Comparison of ENCODE assay signal across 22 mouse cellular contexts in the genomic region with DNA sequence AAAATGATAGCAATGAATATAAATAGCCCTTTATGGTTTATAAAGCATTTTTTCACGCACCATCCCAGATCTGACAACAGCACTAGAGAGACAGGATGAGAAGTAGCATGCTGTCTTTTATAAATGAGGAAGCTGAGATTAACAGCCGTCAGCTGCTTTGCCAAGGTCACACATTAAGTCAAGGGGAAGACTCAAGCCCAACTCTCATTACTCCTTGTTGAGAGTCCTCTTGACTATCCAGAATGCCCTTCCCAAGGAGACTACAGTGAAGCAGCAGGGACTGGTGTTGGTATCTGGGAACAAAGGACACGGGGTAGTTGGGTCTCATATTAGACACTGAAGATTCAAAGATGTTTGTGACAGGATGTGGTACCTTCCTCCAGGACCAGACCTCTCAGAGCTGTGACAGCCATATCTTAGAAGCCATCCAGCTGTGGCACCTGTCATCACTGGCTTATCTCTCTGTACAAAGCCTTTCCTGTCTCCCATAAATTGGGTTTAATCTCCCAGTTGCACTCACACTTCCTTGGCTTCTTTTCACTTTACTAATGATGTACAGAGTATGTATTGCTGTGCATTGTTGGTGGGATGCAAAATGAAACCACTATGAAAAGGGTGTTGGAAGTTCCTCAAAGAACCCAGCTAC.
DNase-seq lines count a peak whose midpoint lies in the region; ATAC-seq and TF ChIP-seq lines count a peak whose summit lies in the region.
"Had no signal": no experiment of that assay in that cellular context is flagged by ENCODE, and none has a peak within 500 bp of the region (broad histone marks: within the 10 kb centered on the region; RNA-seq: fewer than 3 reads in every experiment).

No protein-coding gene starts in this region.

- H3K9ac ChIP-seq in heart, embryonic 14.5 days (ENCODE audit: low read length): no peak overlapping the region
- no peak overlapping the region for H3K9ac ChIP-seq in MEL (ENCODE audit: control insufficient read depth, low read depth, low read length, poor library complexity, severe bottlenecking)
- no peak overlapping the region for H3K9ac ChIP-seq in intestine, embryonic 15.5 days
- H3K9ac ChIP-seq: embryonic facial prominence, embryonic 12.5 days; forebrain, embryonic 12.5 days; hindbrain, embryonic 15.5 days; neural tube, embryonic 15.5 days had no signal

- 0 out of 2 replicates have a peak, but pooled peaks cover 3% of the 10 kb centered on the region for H3K36me3 ChIP-seq in heart, embryonic 14.5 days (ENCODE audit: control insufficient read depth, insufficient read depth, low read length)
- no peaks in the 10 kb centered on the region; a peak in 1 of 4 replicates for H3K36me3 ChIP-seq in MEL (ENCODE audit: control insufficient read depth in 1 of 2, insufficient read depth in 2 of 2, low read length in 2 of 2)
- H3K36me3 ChIP-seq in intestine, embryonic 15.5 days: no peaks in the 10 kb centered on the region
- H3K36me3 ChIP-seq: embryonic facial prominence, embryonic 12.5 days; forebrain, embryonic 12.5 days; hindbrain, embryonic 15.5 days; neural tube, embryonic 15.5 days had no signal

- DNase-seq in heart, adult 8-10 months (ENCODE audit: low spot score): no peak
- DNase-seq in MEL (ENCODE audit: low read depth, low spot score): peak; percentile 63
- DNase-seq in lung, postnatal 25 days (ENCODE audit: low spot score): no peak
- DNase-seq: adrenal gland, postnatal 25 days; cerebellum, adult 11-12 months; cerebellum, postnatal 14 days; heart, postnatal 4 days; kidney, adult 9 months; kidney, postnatal 14 days; right cerebral cortex, adult 18-20 months; right cerebral cortex, postnatal 4 days; thymus, adult 18-20 months; thymus, postnatal 36 days had no signal

- no peak for TF ChIP-seq CTCF in MEL (IDR thresholded peaks at IDR 0.05 in 2 of 3, conservative IDR thresholded peaks at IDR 0.05 in 1 of 3; ENCODE audit: control insufficient read depth in 1 of 3, insufficient read depth in 1 of 3, low read depth in 2 of 3, low read length in 3 of 3, poor library complexity in 1 of 3, severe bottlenecking in 1 of 3)

- no peaks in the 10 kb centered on the region for H3K27me3 ChIP-seq in heart, embryonic 14.5 days (ENCODE audit: control insufficient read depth, insufficient read depth, low read length)
- H3K27me3 ChIP-seq in MEL (ENCODE audit: control insufficient read depth in 1 of 2, insufficient read depth in 2 of 2, low read length in 2 of 2): no peaks in the 10 kb centered on the region
- H3K27me3 ChIP-seq in intestine, embryonic 15.5 days (replicated peaks): no peaks in the 10 kb centered on the region
- H3K27me3 ChIP-seq: embryonic facial prominence, embryonic 12.5 days; forebrain, embryonic 12.5 days; hindbrain, embryonic 15.5 days; neural tube, embryonic 15.5 days had no signal

- H3K79me2 ChIP-seq in MEL (ENCODE audit: control insufficient read depth, insufficient read depth, low read length, poor library complexity): no peaks in the 10 kb centered on the region

- no peak overlapping the region for H3K4me2 ChIP-seq in heart, embryonic 14.5 days (ENCODE audit: low read length)
- no peak overlapping the region for H3K4me2 ChIP-seq in intestine, embryonic 15.5 days (replicated peaks)
- H3K4me2 ChIP-seq: embryonic facial prominence, embryonic 12.5 days; forebrain, embryonic 12.5 days; hindbrain, embryonic 15.5 days; neural tube, embryonic 15.5 days had no signal

- peak in 1 of 2 experiments; percentile 63; a peak in 3 of 4 replicates for TF ChIP-seq EP300 in MEL (IDR thresholded peaks at IDR 0.05; ENCODE audit: low read depth in 1 of 2, low read length in 2 of 2)

- H3K27ac ChIP-seq in heart, embryonic 14.5 days (replicated peaks in 1 of 2; ENCODE audit: control insufficient read depth in 1 of 2, insufficient read depth in 1 of 2, low read depth in 2 of 2, low read length in 2 of 2): peak overlapping the region; percentile 15 to 36; a peak in 2 of 4 replicates
- H3K27ac ChIP-seq in MEL (ENCODE audit: control insufficient read depth, low read depth, low read length): no peak overlapping the region
- H3K27ac ChIP-seq in intestine, embryonic 15.5 days: no peak overlapping the region
- H3K27ac ChIP-seq: embryonic facial prominence, embryonic 12.5 days; forebrain, embryonic 12.5 days; hindbrain, embryonic 15.5 days had no signal

- no peaks in the 10 kb centered on the region for H3K9me3 ChIP-seq in heart, embryonic 14.5 days (ENCODE audit: control insufficient read depth, low read length)
- H3K9me3 ChIP-seq in MEL (replicated peaks; ENCODE audit: insufficient read depth, low read length): no peaks in the 10 kb centered on the region
- H3K9me3 ChIP-seq in intestine, embryonic 15.5 days: no peaks in the 10 kb centered on the region
- H3K9me3 ChIP-seq: embryonic facial prominence, embryonic 12.5 days; forebrain, embryonic 12.5 days; hindbrain, embryonic 15.5 days; neural tube, embryonic 15.5 days had no signal

- no peak for ATAC-seq in heart, embryonic 14.5 days (ENCODE audit: insufficient number of reproducible peaks, insufficient read depth, low FRiP score, low read depth)
- peak; percentile 86 for ATAC-seq in common myeloid progenitor, adult 5-6 weeks (replicated peaks; ENCODE audit: low read depth, poor library complexity, severe bottlenecking)
- peak; percentile 63 for ATAC-seq in megakaryocyte progenitor cell, adult 5-6 weeks (replicated peaks; ENCODE audit: poor library complexity)
- ATAC-seq in intestine, embryonic 15.5 days: no peak
- ATAC-seq: intestine, embryonic 16.5 days had no signal

- no peak for TF ChIP-seq POLR2A in MEL (IDR thresholded peaks at IDR 0.05; ENCODE audit: control insufficient read depth in 1 of 2, insufficient read depth in 1 of 2, low read depth in 1 of 2, low read length in 2 of 2, poor library complexity in 1 of 2)

- 17% methylated on average over 3 of the region's 3 CpGs for WGBS in heart, embryonic 14.5 days
- WGBS in intestine, embryonic 15.5 days: 61% methylated on average over 3 of the region's 3 CpGs

- TF ChIP-seq RAD21 in MEL (IDR thresholded peaks at IDR 0.05; ENCODE audit: low read depth, low read length): no peak

- peaks cover 8 to 29% of the 10 kb centered on the region in 2 experiments for H3K4me1 ChIP-seq in heart, embryonic 14.5 days (ENCODE audit: control insufficient read depth in 2 of 2, insufficient read depth in 2 of 2, low read length in 2 of 2)
- no peaks in the 10 kb centered on the region; a peak in 1 of 4 replicates for H3K4me1 ChIP-seq in MEL (ENCODE audit: control insufficient read depth in 1 of 2, insufficient read depth in 2 of 2, low read length in 2 of 2)
- H3K4me1 ChIP-seq in intestine, embryonic 15.5 days (replicated peaks): 0 out of 2 replicates have a peak, but pooled peaks cover 5% of the 10 kb centered on the region
- H3K4me1 ChIP-seq: embryonic facial prominence, embryonic 12.5 days had no signal

- H3K4me3 ChIP-seq in heart, embryonic 14.5 days (ENCODE audit: control insufficient read depth in 1 of 2, insufficient read depth in 1 of 2, low read depth in 1 of 2, low read length in 2 of 2): no peak overlapping the region
- H3K4me3 ChIP-seq in MEL (ENCODE audit: control insufficient read depth in 1 of 2, insufficient read depth in 1 of 2, low read depth in 2 of 2, low read length in 2 of 2): no peak overlapping the region
- H3K4me3 ChIP-seq in intestine, embryonic 15.5 days (replicated peaks): no peak overlapping the region
- H3K4me3 ChIP-seq: embryonic facial prominence, embryonic 12.5 days; forebrain, embryonic 12.5 days; hindbrain, embryonic 15.5 days; neural tube, embryonic 15.5 days had no signal

TF ChIP-seq in MEL, 35 proteins besides CTCF, POLR2A, EP300 and RAD21:
- TF ChIP-seq POLR2AphosphoS2 (IDR thresholded peaks at IDR 0.05; ENCODE audit: low read length): no peak
- TF ChIP-seq MEF2A (IDR thresholded peaks at IDR 0.05; ENCODE audit: extremely low read depth, insufficient replicate concordance, low read depth, low read length, poor library complexity, severe bottlenecking): no peak
- no peak for TF ChIP-seq CHD1 (IDR thresholded peaks at IDR 0.05; ENCODE audit: low read depth, low read length)
- TF ChIP-seq GATA1 (IDR thresholded peaks at IDR 0.05; ENCODE audit: low read depth, low read length): peak; percentile 68
- 0 out of 2 replicates have a peak, but pooled peaks have one; percentile 22 for TF ChIP-seq SIN3A (IDR thresholded peaks at IDR 0.05; ENCODE audit: low read length)
- TF ChIP-seq TBP (IDR thresholded peaks at IDR 0.05; ENCODE audit: low read depth, low read length): no peak
- peak; percentile 84 for TF ChIP-seq TCF12 (IDR thresholded peaks at IDR 0.05; ENCODE audit: low read depth, low read length)
- no peak for TF ChIP-seq RCOR1 (IDR thresholded peaks at IDR 0.05; ENCODE audit: low read depth, low read length)
- no peak for TF ChIP-seq BHLHE40 (IDR thresholded peaks at IDR 0.05; ENCODE audit: borderline replicate concordance, low read depth, low read length)
- TF ChIP-seq CHD2 (IDR thresholded peaks at IDR 0.05; ENCODE audit: low read length): no peak
- no peak for TF ChIP-seq UBTF (IDR thresholded peaks at IDR 0.05; ENCODE audit: borderline replicate concordance, insufficient read depth, low read depth, low read length)
- TF ChIP-seq MAFK (IDR thresholded peaks at IDR 0.05; ENCODE audit: borderline replicate concordance, low read depth, low read length): no peak
- peak; percentile 69 for TF ChIP-seq ETS1 (IDR thresholded peaks at IDR 0.05; ENCODE audit: low read depth, low read length)
- TF ChIP-seq MAX (IDR thresholded peaks at IDR 0.05; ENCODE audit: low read length): no peak
- TF ChIP-seq ELF1 (IDR thresholded peaks at IDR 0.05; ENCODE audit: low read depth, low read length): no peak
- no peak for TF ChIP-seq POLR2AphosphoS5 (IDR thresholded peaks at IDR 0.05; ENCODE audit: borderline replicate concordance, low read depth, low read length)
- TF ChIP-seq ZMIZ1 (IDR thresholded peaks at IDR 0.05; ENCODE audit: low read depth, low read length): no peak
- no peak for TF ChIP-seq ZNF384 (IDR thresholded peaks at IDR 0.05; ENCODE audit: low read depth, low read length)
- no peak for TF ChIP-seq SMC3 (IDR thresholded peaks at IDR 0.05; ENCODE audit: low read depth, low read length)
- no peak for TF ChIP-seq USF1 (IDR thresholded peaks at IDR 0.05; ENCODE audit: low read depth, low read length)
- TF ChIP-seq ZC3H11A (IDR thresholded peaks at IDR 0.05; ENCODE audit: low read depth, low read length): no peak
- TF ChIP-seq HCFC1 (IDR thresholded peaks at IDR 0.05; ENCODE audit: low read depth, low read length): no peak
- TF ChIP-seq TAL1 (IDR thresholded peaks at IDR 0.05; ENCODE audit: low read length): peak; percentile 82
- TF ChIP-seq GABPA (IDR thresholded peaks at IDR 0.05; ENCODE audit: low read depth, low read length): no peak
TF ChIP-seq in MEL: peak in this region for 5.

Comparison
In these comparisons a context has a peak if more than half of its experiments do, and no peak if none do; other contexts are left out.
1. ATAC-seq: peak in common myeloid progenitor, adult 5-6 weeks (single experiment) and megakaryocyte progenitor cell, adult 5-6 weeks (single experiment); none in heart, embryonic 14.5 days (single experiment) and intestine, embryonic 15.5 days (single experiment).
2. H3K27ac ChIP-seq: peak in heart, embryonic 14.5 days (2 of 2); none in MEL (single experiment) and intestine, embryonic 15.5 days (single experiment).